Comparison of ENCODE assay signal across 28 mouse cellular contexts in the genomic region with DNA sequence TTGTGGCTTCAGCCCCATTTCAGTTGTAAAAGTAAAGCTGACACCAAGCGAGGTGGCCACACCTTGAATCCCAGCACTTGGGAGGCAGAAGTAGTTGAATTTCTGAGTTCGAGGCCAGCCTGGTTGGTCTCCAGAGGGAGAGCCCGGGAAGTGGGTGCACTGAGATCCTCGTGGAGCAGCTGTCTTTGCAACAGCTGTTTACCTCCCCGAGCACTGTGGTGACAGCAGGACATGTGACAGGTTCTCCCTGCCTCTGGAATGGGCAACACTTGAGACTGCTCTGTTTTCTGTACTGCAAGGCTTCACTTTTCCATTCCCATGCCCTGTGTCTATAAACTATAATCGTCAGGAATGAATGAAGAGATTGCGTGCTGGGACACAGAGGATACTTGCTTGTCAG. TPM values are rescaled to one million over a fixed set of nuclear protein-coding genes. Genes with fewer than 3 reads are reported as not detected.
"Had no signal": no experiment of that assay in that cellular context is flagged by ENCODE, and none has a peak within 500 bp of the region (broad histone marks: within the 10 kb centered on the region; RNA-seq: fewer than 3 reads in every experiment).

No protein-coding gene starts in this region.

- ATAC-seq: hindbrain, postnatal 0 days; intestine, embryonic 16.5 days; liver, embryonic 12.5 days had no signal

- H3K27ac ChIP-seq: hindbrain, embryonic 13.5 days; hindbrain, embryonic 15.5 days; hindbrain, postnatal 0 days; kidney, embryonic 15.5 days; kidney, postnatal 0 days; limb, embryonic 13.5 days; limb, embryonic 15.5 days; liver, embryonic 12.5 days had no signal

- H3K4me3 ChIP-seq: hindbrain, embryonic 13.5 days; hindbrain, embryonic 15.5 days; kidney, embryonic 15.5 days; limb, embryonic 13.5 days; limb, embryonic 15.5 days; liver, embryonic 12.5 days had no signal

- H3K27me3 ChIP-seq: hindbrain, embryonic 13.5 days; hindbrain, embryonic 15.5 days; kidney, embryonic 15.5 days; limb, embryonic 13.5 days; limb, embryonic 15.5 days; liver, embryonic 12.5 days had no signal

- H3K9me3 ChIP-seq: hindbrain, embryonic 13.5 days; hindbrain, embryonic 15.5 days; kidney, embryonic 15.5 days; limb, embryonic 13.5 days; limb, embryonic 15.5 days; liver, embryonic 12.5 days had no signal

- H3K4me1 ChIP-seq: hindbrain, embryonic 13.5 days; hindbrain, embryonic 15.5 days had no signal

- DNase-seq: gastrocnemius, postnatal 14 days; gastrocnemius, postnatal 36 days; heart, adult 18-20 months; heart, postnatal 14 days; heart, postnatal 36 days; kidney, adult 11 months; kidney, adult 2 months; kidney, adult 9 months; kidney, postnatal 14 days; kidney, postnatal 36 days; layer of hippocampus, adult 9-11 months; layer of hippocampus, postnatal 36 days; left cerebral cortex, postnatal 4 days had no signal

- H3K9ac ChIP-seq: hindbrain, embryonic 13.5 days; hindbrain, embryonic 15.5 days; kidney, embryonic 15.5 days; limb, embryonic 13.5 days; limb, embryonic 15.5 days; liver, embryonic 12.5 days had no signal

- H3K4me2 ChIP-seq: heart, embryonic 11.5 days; hindbrain, embryonic 13.5 days; hindbrain, embryonic 15.5 days; kidney, embryonic 15.5 days; limb, embryonic 13.5 days; limb, embryonic 15.5 days; liver, embryonic 12.5 days had no signal

RNA-seq across cellular contexts. Expression of gene Tspan10, which starts 24.6 kb away (rescaled TPM):
- polyA plus RNA-seq: gonadal fat pad, adult 2 months; heart, embryonic 11.5 days; heart, embryonic 14.5 days; hindbrain, embryonic 11.5 days; hindbrain, embryonic 13.5 days; hindbrain, embryonic 15.5 days; hindbrain, postnatal 0 days; intestine, embryonic 14.5 days; intestine, embryonic 16.5 days; kidney, embryonic 15.5 days; kidney, postnatal 0 days; limb, embryonic 11.5 days; limb, embryonic 13.5 days; liver, embryonic 12.5 days had no signal

RNA-seq across cellular contexts. Expression of gene Pde6g, which starts 35.4 kb away (rescaled TPM):
- polyA plus RNA-seq: intestine, embryonic 14.5 days had no signal
